Mouse (Mus musculus) forebrain, embryonic 15.5 days (tissue): ENCODE measurements around the gene Ggcx. TPM values are rescaled to one million over a fixed set of nuclear protein-coding genes. Genes with fewer than 3 reads are reported as not detected.

Experiments
- ATAC-seq: fragments of 200-750 bp; cut with Nextera tagmentation; replicated peaks from 2 replicates; pipeline ENCODE4 v1.8.0; 2017; ENCODE audit warnings: mild to moderate bottlenecking, moderate TSS enrichment, moderate library complexity
- H3K27ac ChIP-seq: fragments of 300-500 bp; sonication (generic); replicated peaks from 2 replicates; pipeline ENCODE4 v1.5.1; 2015; ENCODE audit warnings: mild to moderate bottlenecking, inconsistent platforms
- H3K27me3 ChIP-seq: fragments of 300-500 bp; sonication (generic); 2 replicates; pipeline ENCODE4 v1.6.1; 2015; ENCODE audit warnings: inconsistent platforms
- H3K36me3 ChIP-seq: fragments of 300-500 bp; sonication (generic); 2 replicates; pipeline ENCODE4 v1.6.1; 2015; ENCODE audit warnings: mild to moderate bottlenecking, inconsistent platforms
- H3K4me1 ChIP-seq: fragments of 300-500 bp; sonication (generic); 2 replicates; pipeline ENCODE4 v1.6.1; 2015; ENCODE audit warnings: inconsistent platforms
- H3K4me2 ChIP-seq: fragments of 300-500 bp; sonication (generic); replicated peaks from 2 replicates; pipeline ENCODE4 v1.6.1; 2015; ENCODE audit warnings: mild to moderate bottlenecking, inconsistent platforms
- H3K4me3 ChIP-seq: fragments of 300-500 bp; sonication (generic); 2 replicates; pipeline ENCODE4 v1.5.1; 2015; ENCODE audit warnings: mild to moderate bottlenecking, inconsistent platforms
- H3K9ac ChIP-seq: fragments of 300-500 bp; sonication (generic); replicated peaks from 2 replicates; pipeline ENCODE4 v1.6.1; 2015; ENCODE audit warnings: mild to moderate bottlenecking, inconsistent platforms
- H3K9me3 ChIP-seq: fragments of 300-500 bp; sonication (generic); 2 replicates; pipeline ENCODE4 v1.6.1; 2016; ENCODE audit warnings: inconsistent platforms
- WGBS: fragments of 180-500 bp; shearing (Covaris S2); methylation state at CpG from one replicate; pipeline ENCODE4 v1.1.7; 2015; ENCODE audit warnings: mixed read lengths; 5-methylcytosine and 5-hydroxymethylcytosine counted together
- polyA plus RNA-seq: library from polyadenylated mRNA; unstranded; fragments of >200 nt; fragmentation: Nextera tagmentation; extraction: Ambion mirVana; gene quantifications from 2 replicates; pipeline ENCODE4 v1.2.1, GENCODE M21; 2015

Ggcx gene
- polyA plus RNA-seq, 1 experiment from 2014 or later: 14.0 TPM

- Histone ChIP-seq H3K4me1 (peaks cover 26% of the 10 kb centered on the region), H3K27me3 (no peaks in the 10 kb centered on the region), H3K36me3 (peaks cover 21% of the 10 kb centered on the region), H3K4me3 (peak overlapping the region; percentile 75; the same call in 1 of the 2 replicates), H3K9ac (0 out of 2 replicates have a peak overlapping the region, but pooled peaks have one; percentile 83), H3K4me2 (peak overlapping the region; percentile 69; the same call in 1 of the 2 replicates), H3K9me3 (no peaks in the 10 kb centered on the region), H3K27ac (no peak overlapping the region)
- no peak for ATAC-seq
- 86% methylated on average over 5 of the region's 5 CpGs for WGBS
Measured at GRCm38 (mm10) chr6:72415181-72415580, 1.1 kb downstream of the Ggcx start.

DNA sequence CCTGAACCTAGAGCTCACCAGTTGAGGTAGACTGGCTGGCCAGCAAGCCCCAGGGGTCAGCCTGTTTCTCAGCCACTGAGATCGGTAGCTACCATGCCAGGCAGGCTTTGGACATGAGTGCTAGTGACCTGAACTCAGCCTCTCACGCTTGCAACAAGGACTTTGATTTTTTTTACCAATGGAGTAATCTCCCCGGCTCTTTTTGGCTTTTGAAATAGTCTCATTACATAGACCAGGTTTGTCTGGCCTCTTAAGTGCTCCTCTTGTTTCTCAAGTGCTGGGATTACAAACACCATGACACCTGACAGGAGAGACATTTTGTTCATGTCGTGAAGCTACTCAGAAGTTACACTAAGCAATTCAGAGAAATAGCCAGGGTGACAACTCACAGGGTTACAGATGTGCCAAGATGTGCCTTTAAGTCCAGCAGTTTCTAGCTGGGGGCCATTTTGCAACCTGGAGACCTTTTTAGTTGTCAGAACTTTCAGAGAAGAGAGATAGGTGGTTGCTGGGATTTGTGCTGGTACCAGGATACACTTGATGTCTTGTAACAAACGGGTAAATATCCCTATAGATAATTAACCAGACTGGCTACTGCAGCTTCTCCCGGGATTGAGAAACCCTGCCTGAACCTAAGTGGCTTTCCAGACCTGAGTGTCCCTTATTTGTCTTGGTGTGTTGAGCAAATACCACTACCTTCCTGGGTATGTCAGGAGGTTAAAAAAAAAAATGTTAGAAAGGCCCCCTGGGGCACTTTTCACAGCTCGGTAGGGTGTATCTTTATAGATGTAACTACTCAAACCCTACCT is 2.1 kb downstream of the Ggcx start:
- H3K9ac ChIP-seq: no peak overlapping the region
- 89% methylated on average over 7 of the region's 7 CpGs for WGBS

DNA sequence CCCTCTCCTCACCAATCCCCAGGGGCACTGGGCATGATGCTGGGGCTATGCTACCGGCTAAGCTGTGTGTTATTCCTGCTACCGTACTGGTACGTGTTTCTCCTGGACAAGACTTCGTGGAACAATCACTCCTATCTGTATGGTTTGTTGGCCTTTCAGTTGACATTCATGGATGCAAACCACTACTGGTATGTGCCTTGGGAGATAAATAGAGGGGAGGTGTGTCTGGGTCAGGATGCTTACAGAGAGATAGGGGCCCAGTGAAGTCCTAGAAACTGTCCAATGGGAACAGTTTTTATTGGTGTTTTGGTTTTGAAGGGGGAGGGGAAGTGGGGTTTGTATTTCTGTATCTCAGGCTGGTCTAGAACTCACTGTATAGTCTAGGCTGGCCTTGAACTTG is 4.2 kb downstream of the Ggcx start:
- Histone ChIP-seq H3K36me3 (peaks cover 34% of the 10 kb centered on the region), H3K27me3 (no peaks in the 10 kb centered on the region), H3K9ac (no peak overlapping the region), H3K4me3 (no peak overlapping the region), H3K9me3 (no peaks in the 10 kb centered on the region), H3K27ac (no peak overlapping the region), H3K4me2 (no peak overlapping the region), H3K4me1 (peaks cover 26% of the 10 kb centered on the region)
- ATAC-seq: no peak
- 90% methylated on average over 4 of the region's 4 CpGs for WGBS

More for the DNA sequence above, 2.1 kb downstream of the Ggcx start:
- H3K4me3 ChIP-seq: no peak overlapping the region
- no peak overlapping the region for H3K4me2 ChIP-seq
- no peaks in the 10 kb centered on the region for H3K27me3 ChIP-seq
- H3K9me3 ChIP-seq: no peaks in the 10 kb centered on the region
- H3K27ac ChIP-seq: no peak overlapping the region
- H3K4me1 ChIP-seq: peaks cover 26% of the 10 kb centered on the region
- H3K36me3 ChIP-seq: peaks cover 24% of the 10 kb centered on the region
- ATAC-seq: no peak

DNA sequence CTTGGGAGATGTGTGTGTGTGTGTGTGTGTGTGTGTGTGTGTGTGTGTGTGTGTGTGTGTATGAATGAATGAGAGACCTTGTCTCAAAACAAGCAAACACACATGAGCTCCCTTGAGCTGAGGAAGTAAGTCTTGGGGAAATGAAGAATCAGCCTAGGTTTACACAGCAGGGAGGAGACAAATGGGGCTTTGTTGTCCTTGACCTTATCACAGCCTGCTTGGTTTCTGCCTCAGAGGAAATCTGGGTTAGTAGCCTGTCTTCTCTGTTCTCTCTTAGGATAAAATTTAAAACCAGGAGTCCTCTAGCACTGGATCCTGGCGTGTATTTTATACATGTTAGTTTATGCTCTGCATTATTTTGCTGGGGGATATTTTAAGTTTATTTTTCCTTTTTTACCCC is 5.7 kb downstream of the Ggcx start:
- Histone ChIP-seq H3K27me3 (no peaks in the 10 kb centered on the region), H3K9me3 (no peaks in the 10 kb centered on the region), H3K36me3 (peaks cover 48% of the 10 kb centered on the region), H3K27ac (no peak overlapping the region), H3K4me3 (no peak overlapping the region), H3K4me2 (no peak overlapping the region), H3K4me1 (peaks cover 17% of the 10 kb centered on the region), H3K9ac (no peak overlapping the region)
- no peak for ATAC-seq
- WGBS: 98% methylated on average over 1 of the region's 1 CpGs

DNA sequence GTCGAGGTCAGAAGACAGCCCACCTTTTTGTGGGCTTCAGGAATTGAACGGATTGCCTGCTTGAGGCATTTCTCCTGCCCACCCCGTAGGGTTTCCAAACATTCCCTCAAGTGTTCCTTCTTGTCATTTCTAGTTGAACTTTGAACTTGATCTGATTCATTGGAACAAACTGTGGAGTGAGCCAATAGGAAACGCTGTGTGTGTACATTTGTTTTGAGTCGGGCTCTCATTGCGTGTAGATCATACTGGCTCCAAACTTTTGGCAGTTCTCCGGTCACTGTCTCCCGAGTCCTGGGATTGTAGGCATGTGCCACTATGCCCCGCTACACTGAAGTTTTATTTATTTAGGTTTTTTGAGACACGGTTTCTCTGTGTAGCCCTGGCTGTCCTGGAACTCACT is 6.8 kb downstream of the Ggcx start:
- WGBS: 94% methylated on average over 10 of the region's 10 CpGs
- no peak for ATAC-seq
- Histone ChIP-seq H3K36me3 (peaks cover 58% of the 10 kb centered on the region), H3K4me3 (no peak overlapping the region), H3K9ac (no peak overlapping the region), H3K27me3 (no peaks in the 10 kb centered on the region), H3K4me1 (peaks cover 6% of the 10 kb centered on the region), H3K4me2 (no peak overlapping the region), H3K27ac (no peak overlapping the region), H3K9me3 (no peaks in the 10 kb centered on the region)

- H3K36me3 ChIP-seq: peaks cover 58% of the 10 kb centered on the region
- ATAC-seq: no peak
- no peak overlapping the region for H3K4me3 ChIP-seq
- no peaks in the 10 kb centered on the region for H3K9me3 ChIP-seq
- no peak overlapping the region for H3K9ac ChIP-seq
- no peaks in the 10 kb centered on the region for H3K27me3 ChIP-seq
- no peak overlapping the region for H3K27ac ChIP-seq
- 95% methylated on average over 11 of the region's 11 CpGs for WGBS
- H3K4me1 ChIP-seq: no peaks in the 10 kb centered on the region
- no peak overlapping the region for H3K4me2 ChIP-seq
Measured at GRCm38 (mm10) chr6:72425646-72426045, 11.5 kb downstream of the Ggcx start.

- Histone ChIP-seq H3K4me1 (no peaks in the 10 kb centered on the region), H3K4me2 (no peak overlapping the region), H3K9me3 (no peaks in the 10 kb centered on the region), H3K27me3 (no peaks in the 10 kb centered on the region), H3K36me3 (peaks cover 70% of the 10 kb centered on the region), H3K4me3 (no peak overlapping the region), H3K27ac (no peak overlapping the region), H3K9ac (no peak overlapping the region)
- 30% methylated on average over 8 of the region's 8 CpGs for WGBS
- peak; percentile 80 for ATAC-seq
Measured at GRCm38 (mm10) chr6:72428036-72428435, 13.9 kb downstream of the Ggcx start.

DNA sequence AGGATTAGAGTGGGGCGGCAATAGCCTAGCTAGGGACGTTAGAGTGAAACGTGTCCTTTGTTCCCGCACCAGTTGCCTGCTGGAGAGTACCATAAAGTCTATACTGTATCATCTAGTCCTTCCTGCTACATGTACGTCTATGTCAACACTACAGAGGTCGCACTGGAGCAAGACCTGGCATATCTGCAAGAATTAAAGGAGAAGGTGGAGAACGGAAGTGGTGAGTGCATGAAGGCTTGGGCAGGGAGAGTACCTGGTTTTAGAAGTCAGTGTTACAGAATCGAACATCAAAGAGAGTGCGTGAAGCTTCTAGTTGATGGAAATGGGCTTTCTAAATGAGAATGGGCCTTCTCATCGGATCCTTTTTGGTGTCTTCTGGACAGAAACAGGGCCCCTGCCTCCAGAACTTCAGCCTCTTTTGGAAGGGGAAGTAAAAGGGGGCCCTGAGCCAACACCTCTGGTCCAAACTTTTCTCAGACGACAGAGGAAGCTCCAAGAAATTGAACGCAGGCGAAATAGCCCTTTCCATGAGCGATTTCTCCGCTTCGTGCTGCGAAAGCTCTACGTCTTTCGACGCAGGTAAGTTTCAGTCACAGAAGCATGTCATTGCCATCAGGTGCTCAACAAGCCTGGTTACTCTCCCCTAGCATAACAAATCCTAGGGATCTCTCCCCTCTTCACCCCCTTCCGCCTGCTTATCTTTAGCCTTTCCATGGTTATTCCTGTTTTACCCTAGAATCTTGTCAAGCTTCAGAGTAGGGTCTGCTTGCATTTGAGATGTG is 15.1 kb downstream of the Ggcx start:
- Histone ChIP-seq H3K9me3 (no peaks in the 10 kb centered on the region), H3K4me3 (no peak overlapping the region), H3K27ac (no peak overlapping the region), H3K4me1 (no peaks in the 10 kb centered on the region), H3K4me2 (no peak overlapping the region), H3K9ac (no peak overlapping the region), H3K27me3 (no peaks in the 10 kb centered on the region), H3K36me3 (peaks cover 72% of the 10 kb centered on the region)
- no peak for ATAC-seq
- WGBS: 89% methylated on average over 21 of the region's 21 CpGs

- Histone ChIP-seq H3K9ac (no peak overlapping the region), H3K27me3 (no peaks in the 10 kb centered on the region), H3K4me1 (peaks cover 8% of the 10 kb centered on the region), H3K4me3 (no peak overlapping the region), H3K9me3 (no peaks in the 10 kb centered on the region), H3K36me3 (peaks cover 73% of the 10 kb centered on the region), H3K4me2 (no peak overlapping the region), H3K27ac (peak overlapping the region; percentile 7; the same call in 1 of the 2 replicates)
- ATAC-seq: peak; percentile 19; the same call in 1 of the 2 replicates
- WGBS: 37% methylated on average over 5 of the region's 5 CpGs
Measured at GRCm38 (mm10) chr6:72430989-72431921, 17.1 kb downstream of the Ggcx start.

GRCm38 (mm10) chr6:72432153-72432552 is 18.0 kb downstream of the Ggcx start:
- Histone ChIP-seq H3K9ac (no peak overlapping the region), H3K4me2 (no peak overlapping the region), H3K4me1 (peaks cover 17% of the 10 kb centered on the region), H3K27ac (no peak overlapping the region), H3K27me3 (no peaks in the 10 kb centered on the region), H3K4me3 (no peak overlapping the region), H3K36me3 (peaks cover 76% of the 10 kb centered on the region), H3K9me3 (no peaks in the 10 kb centered on the region)
- ATAC-seq: no peak
- 90% methylated on average over 2 of the region's 2 CpGs for WGBS

GRCm38 (mm10) chr6:72438226-72438625 is 24.1 kb downstream of the Ggcx start:
- no peaks in the 10 kb centered on the region for H3K27me3 ChIP-seq
- no peak for ATAC-seq
- peaks cover 44% of the 10 kb centered on the region for H3K4me1 ChIP-seq
- H3K36me3 ChIP-seq: peaks cover 42% of the 10 kb centered on the region
- H3K9ac ChIP-seq: peak overlapping the region; percentile 100
- H3K4me2 ChIP-seq: peak overlapping the region; percentile 72
- WGBS: 2% methylated on average over 5 of the region's 5 CpGs
- H3K9me3 ChIP-seq: no peaks in the 10 kb centered on the region
- H3K27ac ChIP-seq: peak overlapping the region; percentile 99
- peak overlapping the region; percentile 100 for H3K4me3 ChIP-seq
